Mouse (Mus musculus) stomach, postnatal 0 days (tissue): ENCODE data around the gene Prl3b1. TPM values are rescaled to one million over a fixed set of nuclear protein-coding genes. Genes with fewer than 3 reads are reported as not detected.

ENCODE experiments used
- ATAC-seq: fragments of 200-750 bp; cut with Nextera tagmentation; 2 replicates; pipeline ENCODE4 v1.8.0; 2017; ENCODE audit not compliant: low FRiP score, low TSS enrichment
- DNase-seq: peaks from one replicate; pipeline ENCODE4 v3.0.0-alpha.2; 2016; ENCODE audit warnings: low spot score
- H3K27ac ChIP-seq: fragments of 300-500 bp; sonication (generic); replicated peaks from 2 replicates; pipeline ENCODE4 v1.5.1; 2014; ENCODE audit warnings: mild to moderate bottlenecking, control low read depth
- H3K27me3 ChIP-seq: fragments of 300-500 bp; sonication (generic); 2 replicates; pipeline ENCODE4 v1.6.1; 2014; ENCODE audit warnings: low read length; ENCODE audit not compliant: control insufficient read depth, insufficient read depth
- H3K36me3 ChIP-seq: fragments of 300-500 bp; sonication (generic); 2 replicates; pipeline ENCODE4 v1.6.1; 2014; ENCODE audit warnings: low read length, mixed read lengths; ENCODE audit not compliant: control insufficient read depth, insufficient read depth
- H3K4me1 ChIP-seq: fragments of 300-500 bp; sonication (generic); replicated peaks from 2 replicates; pipeline ENCODE4 v1.6.1; 2014; ENCODE audit warnings: antibody characterized with exemption; ENCODE audit not compliant: control insufficient read depth, insufficient read depth
- H3K4me2 ChIP-seq: fragments of 300-500 bp; sonication (generic); replicated peaks from 2 replicates; pipeline ENCODE4 v1.6.1; 2014; ENCODE audit warnings: low read depth, mild to moderate bottlenecking, control low read depth, moderate library complexity
- H3K4me3 ChIP-seq: fragments of 300-500 bp; sonication (generic); 2 replicates; pipeline ENCODE4 v1.5.1; 2014; ENCODE audit warnings: low read depth, low read length, control low read depth
- H3K9ac ChIP-seq: fragments of 300-500 bp; sonication (generic); 2 replicates; pipeline ENCODE4 v1.6.1; 2014; ENCODE audit warnings: mild to moderate bottlenecking, low read length, control low read depth, mixed read lengths
- H3K9me3 ChIP-seq: fragments of 300-500 bp; sonication (generic); 2 replicates; pipeline ENCODE4 v1.6.1; 2016; ENCODE audit warnings: low read length; ENCODE audit not compliant: control insufficient read depth
- CTCF ChIP-seq: IDR thresholded peaks from 2 replicates; pipeline ENCODE4 v1.5.1; 2016; ENCODE audit warnings: antibody characterized with exemption, low read depth, mild to moderate bottlenecking, moderate library complexity
- EP300 ChIP-seq: optimal IDR thresholded peaks from 2 replicates; pipeline ENCODE3; 2016; ENCODE audit warnings: antibody characterized with exemption
- WGBS: fragments of 180-500 bp; shearing (Covaris S2); extraction: QIAGEN DNeasy Blood & Tissue Kit; methylation state at CpG from one replicate; pipeline ENCODE4 v1.1.7; 2014; 5-methylcytosine and 5-hydroxymethylcytosine counted together
- polyA plus RNA-seq: library from polyadenylated mRNA; unstranded; fragments of >200 nt; fragmentation: Nextera tagmentation; extraction: Ambion mirVana; gene quantifications from 2 replicates; pipeline ENCODE4 v1.2.1, GENCODE M21; 2015

The Prl3b1 gene
- not detected in 2 replicates for polyA plus RNA-seq

DNA sequence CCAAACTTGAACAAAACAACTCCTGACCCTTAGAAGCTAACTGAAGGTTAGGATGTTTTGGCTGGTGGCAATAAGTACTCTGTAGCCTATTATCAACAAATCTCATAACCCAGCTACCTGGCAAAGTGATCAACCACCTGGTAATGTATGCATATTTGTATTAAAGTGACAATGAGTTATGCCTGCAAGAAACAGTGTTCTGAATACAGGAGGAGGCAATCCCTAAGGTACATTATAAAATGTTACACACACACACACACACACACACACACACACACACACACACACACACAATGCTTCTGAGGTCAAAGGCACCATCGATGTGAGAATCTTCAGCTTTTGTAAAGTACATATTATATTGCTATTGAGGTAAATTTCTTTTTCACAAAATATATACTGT lies at the start of gene Prl3b1:
Gene Prl3b1 (plus strand): TSS at position 301 of the 400 bp plus-strand sequence.
- Histone ChIP-seq H3K27ac (no peak within 1 kb of the TSS), H3K9ac (no peak within 1 kb of the TSS), H3K36me3 (no peaks in the 10 kb centered on the region), H3K27me3 (no peaks in the 10 kb centered on the region), H3K4me3 (no peak within 1 kb of the TSS), H3K4me2 (no peak within 1 kb of the TSS), H3K9me3 (no peaks in the 10 kb centered on the region), H3K4me1 (no peaks in the 10 kb centered on the region)
- ATAC-seq (no peak), DNase-seq (no peak)
- WGBS: 93% methylated on average over 1 of the region's 1 CpGs
- TF ChIP-seq EP300: no peak
- no peak for TF ChIP-seq CTCF

- TF ChIP-seq EP300: no peak
- TF ChIP-seq CTCF: no peak
- Histone ChIP-seq H3K9ac (no peak within 1 kb of the TSS), H3K9me3 (no peaks in the 10 kb centered on the region), H3K27me3 (no peaks in the 10 kb centered on the region), H3K4me2 (no peak within 1 kb of the TSS), H3K36me3 (no peaks in the 10 kb centered on the region), H3K4me1 (no peaks in the 10 kb centered on the region), H3K27ac (no peak within 1 kb of the TSS), H3K4me3 (no peak within 1 kb of the TSS)
- DNase-seq (no peak), ATAC-seq (no peak)
- 73% methylated on average over 1 of the region's 1 CpGs for WGBS
These were observed 45.3 kb upstream of the Prl3b1 start, which contains the start of gene Prl3c1 for GRCm38 (mm10) chr13:27196359-27196758. Prl3c1 (plus strand) TSS chr13:27196659.

GRCm38 (mm10) chr13:27259136-27259535 lies 17.5 kb downstream of the Prl3b1 start, which contains the start of gene Prl3a1:
Prl3a1 (plus strand) TSS chr13:27259436.
- no peak for ATAC-seq
- 85% methylated on average over 4 of the region's 4 CpGs for WGBS
- Histone ChIP-seq H3K9ac (no peak within 1 kb of the TSS), H3K4me2 (no peak within 1 kb of the TSS), H3K27ac (no peak within 1 kb of the TSS), H3K36me3 (no peaks in the 10 kb centered on the region), H3K27me3 (no peaks in the 10 kb centered on the region), H3K4me3 (no peak within 1 kb of the TSS), H3K4me1 (no peaks in the 10 kb centered on the region), H3K9me3 (no peaks in the 10 kb centered on the region)
- TF ChIP-seq EP300 (no peak), CTCF (no peak)
- no peak for DNase-seq

Other genes with a start within 250 kb of the Prl3b1 start
- gene Prl, start 184.3 kb upstream of the Prl3b1 start, polyA plus RNA-seq: not detected in 2 replicates
- gene Prl3d1, start 147.7 kb upstream of the Prl3b1 start, polyA plus RNA-seq: not detected in 2 replicates
- gene Prl3d2, start 120.1 kb upstream of the Prl3b1 start, polyA plus RNA-seq: not detected in 2 replicates
- gene Prl3d3, start 85.1 kb upstream of the Prl3b1 start, polyA plus RNA-seq: not detected in 2 replicates
- gene Prl3c1, start 45.2 kb upstream of the Prl3b1 start, polyA plus RNA-seq: not detected in 2 replicates
- gene Prl3a1, start 17.6 kb downstream of the Prl3b1 start, polyA plus RNA-seq: not detected in 2 replicates
- not detected in 2 replicates for gene Prl6a1, start 70.8 kb downstream of the Prl3b1 start, polyA plus RNA-seq
- not detected in 2 replicates for gene Prl8a2, start 103.8 kb downstream of the Prl3b1 start, polyA plus RNA-seq
- gene Prl2b1, start 149.0 kb downstream of the Prl3b1 start, polyA plus RNA-seq: not detected in 2 replicates
- gene Prl8a6, start 196.8 kb downstream of the Prl3b1 start, polyA plus RNA-seq: not detected in 2 replicates